Mouse (Mus musculus): ENCODE measurements at regions not wholly inside any gene's neighbourhood (a gene's known extent, or its start where the extent isn't known, plus 50 kb on each side); places are given as distances from the start of the nearest gene placed in this dataset.

GRCm38 (mm10) chr12:16140511-16141110, 323.9 kb upstream of the Trib2 start:
- Histone ChIP-seq H3K27me3 (replicated peaks; ENCODE audit: control insufficient read depth, insufficient read depth, low read length) (no peaks in the 10 kb centered on the region), H3K4me1 (ENCODE audit: control insufficient read depth, insufficient read depth, low read length) (no peaks in the 10 kb centered on the region), H3K9ac (ENCODE audit: low read length) (no peak overlapping the region), H3K9me3 (replicated peaks; ENCODE audit: control insufficient read depth, low read length) (no peaks in the 10 kb centered on the region), H3K27ac (ENCODE audit: low read depth, low read length) (no peak overlapping the region), H3K4me2 (ENCODE audit: low read length) (no peak overlapping the region), H3K4me3 (ENCODE audit: low read depth, low read length) (no peak overlapping the region), H3K36me3 (ENCODE audit: control insufficient read depth, insufficient read depth, low read length) (no peaks in the 10 kb centered on the region)
- WGBS, result 69% methylated on average over 5 of the region's 5 CpGs
- ATAC-seq (no peak), DNase-seq (ENCODE audit: low spot score) (no peak)

- no peak overlapping the region for H3K4me2 ChIP-seq (ENCODE audit: low read length)
- WGBS, result 63% methylated on average over 4 of the region's 4 CpGs
- ATAC-seq, result no peak
Measured at GRCm38 (mm10) chr12:16139152-16139551, 322.4 kb upstream of the Trib2 start.

GRCm38 (mm10) chr12:16137801-16138200, 321.1 kb upstream of the Trib2 start:
- Histone ChIP-seq H3K9me3 (replicated peaks; ENCODE audit: control insufficient read depth, low read length) (no peaks in the 10 kb centered on the region), H3K4me3 (ENCODE audit: low read depth, low read length) (no peak overlapping the region), H3K9ac (ENCODE audit: low read length) (no peak overlapping the region), H3K4me1 (ENCODE audit: control insufficient read depth, insufficient read depth, low read length) (no peaks in the 10 kb centered on the region), H3K27ac (ENCODE audit: low read depth, low read length) (no peak overlapping the region), H3K27me3 (replicated peaks; ENCODE audit: control insufficient read depth, insufficient read depth, low read length) (no peaks in the 10 kb centered on the region), H3K36me3 (ENCODE audit: control insufficient read depth, insufficient read depth, low read length) (no peaks in the 10 kb centered on the region), H3K4me2 (ENCODE audit: low read length) (no peak overlapping the region)
- 85% methylated on average over 3 of the region's 3 CpGs for WGBS
- DNase-seq (ENCODE audit: low spot score) (no peak), ATAC-seq (no peak)

More at GRCm38 (mm10) chr12:16139152-16139551, 322.4 kb upstream of the Trib2 start:
- Histone ChIP-seq H3K36me3 (ENCODE audit: control insufficient read depth, insufficient read depth, low read length) (no peaks in the 10 kb centered on the region), H3K9me3 (replicated peaks; ENCODE audit: control insufficient read depth, low read length) (no peaks in the 10 kb centered on the region), H3K4me3 (ENCODE audit: low read depth, low read length) (no peak overlapping the region), H3K27me3 (replicated peaks; ENCODE audit: control insufficient read depth, insufficient read depth, low read length) (no peaks in the 10 kb centered on the region), H3K9ac (ENCODE audit: low read length) (no peak overlapping the region), H3K27ac (ENCODE audit: low read depth, low read length) (no peak overlapping the region), H3K4me1 (ENCODE audit: control insufficient read depth, insufficient read depth, low read length) (no peaks in the 10 kb centered on the region)
- no peak for DNase-seq (ENCODE audit: low spot score)

- no peaks in the 10 kb centered on the region for H3K27me3 ChIP-seq (replicated peaks; ENCODE audit: control insufficient read depth, insufficient read depth, low read length)
- H3K9me3 ChIP-seq (replicated peaks; ENCODE audit: control insufficient read depth, low read length), result no peaks in the 10 kb centered on the region
- ATAC-seq (no peak), DNase-seq (ENCODE audit: low spot score) (no peak)
- H3K4me2 ChIP-seq (ENCODE audit: low read length), result no peak overlapping the region
- 19% methylated on average over 5 of the region's 5 CpGs for WGBS
- H3K36me3 ChIP-seq (ENCODE audit: control insufficient read depth, insufficient read depth, low read length), result no peaks in the 10 kb centered on the region
- H3K9ac ChIP-seq (ENCODE audit: low read length), result no peak overlapping the region
- no peaks in the 10 kb centered on the region for H3K4me1 ChIP-seq (ENCODE audit: control insufficient read depth, insufficient read depth, low read length)
- no peak overlapping the region for H3K27ac ChIP-seq (ENCODE audit: low read depth, low read length)
- no peak overlapping the region for H3K4me3 ChIP-seq (ENCODE audit: low read depth, low read length)
Measured at GRCm38 (mm10) chr12:16136214-16136671, 319.5 kb upstream of the Trib2 start.

GRCm38 (mm10) chr12:16135602-16136213, 319.0 kb upstream of the Trib2 start:
- DNase-seq (ENCODE audit: low spot score) (no peak), ATAC-seq (no peak)
- Histone ChIP-seq H3K27me3 (replicated peaks; ENCODE audit: control insufficient read depth, insufficient read depth, low read length) (no peaks in the 10 kb centered on the region), H3K9me3 (replicated peaks; ENCODE audit: control insufficient read depth, low read length) (no peaks in the 10 kb centered on the region), H3K36me3 (ENCODE audit: control insufficient read depth, insufficient read depth, low read length) (no peaks in the 10 kb centered on the region), H3K4me2 (ENCODE audit: low read length) (no peak overlapping the region), H3K4me3 (ENCODE audit: low read depth, low read length) (no peak overlapping the region), H3K4me1 (ENCODE audit: control insufficient read depth, insufficient read depth, low read length) (no peaks in the 10 kb centered on the region), H3K9ac (ENCODE audit: low read length) (no peak overlapping the region), H3K27ac (ENCODE audit: low read depth, low read length) (no peak overlapping the region)
- 20% methylated on average over 4 of the region's 4 CpGs for WGBS

GRCm38 (mm10) chr12:16134446-16134845, 317.7 kb upstream of the Trib2 start:
- Histone ChIP-seq H3K4me1 (ENCODE audit: control insufficient read depth, insufficient read depth, low read length) (no peaks in the 10 kb centered on the region), H3K4me3 (ENCODE audit: low read depth, low read length) (no peak overlapping the region), H3K27me3 (replicated peaks; ENCODE audit: control insufficient read depth, insufficient read depth, low read length) (no peaks in the 10 kb centered on the region), H3K4me2 (ENCODE audit: low read length) (no peak overlapping the region), H3K9ac (ENCODE audit: low read length) (no peak overlapping the region), H3K9me3 (replicated peaks; ENCODE audit: control insufficient read depth, low read length) (no peaks in the 10 kb centered on the region), H3K27ac (ENCODE audit: low read depth, low read length) (no peak overlapping the region), H3K36me3 (ENCODE audit: control insufficient read depth, insufficient read depth, low read length) (no peaks in the 10 kb centered on the region)
- WGBS, result 87% methylated on average over 3 of the region's 3 CpGs
- DNase-seq (ENCODE audit: low spot score), result no peak
- no peak for ATAC-seq

GRCm38 (mm10) chr12:16133253-16133652, 316.5 kb upstream of the Trib2 start:
- no peak overlapping the region for H3K27ac ChIP-seq (ENCODE audit: low read depth, low read length)
- no peak for ATAC-seq

GRCm38 (mm10) chr12:16131740-16132077, 315.0 kb upstream of the Trib2 start:
- ATAC-seq, result no peak
- Histone ChIP-seq H3K9ac (ENCODE audit: low read length) (no peak overlapping the region), H3K27me3 (replicated peaks; ENCODE audit: control insufficient read depth, insufficient read depth, low read length) (no peaks in the 10 kb centered on the region), H3K4me3 (ENCODE audit: low read depth, low read length) (no peak overlapping the region), H3K36me3 (ENCODE audit: control insufficient read depth, insufficient read depth, low read length) (no peaks in the 10 kb centered on the region), H3K27ac (ENCODE audit: low read depth, low read length) (no peak overlapping the region), H3K4me2 (ENCODE audit: low read length) (no peak overlapping the region), H3K4me1 (ENCODE audit: control insufficient read depth, insufficient read depth, low read length) (no peaks in the 10 kb centered on the region), H3K9me3 (replicated peaks; ENCODE audit: control insufficient read depth, low read length) (no peaks in the 10 kb centered on the region)
- no peak for DNase-seq (ENCODE audit: low spot score)
- WGBS, result 11% methylated on average over 1 of the region's 1 CpGs

More at GRCm38 (mm10) chr12:16133253-16133652, 316.5 kb upstream of the Trib2 start:
- no peaks in the 10 kb centered on the region for H3K36me3 ChIP-seq (ENCODE audit: control insufficient read depth, insufficient read depth, low read length)
- no peak overlapping the region for H3K4me3 ChIP-seq (ENCODE audit: low read depth, low read length)
- no peaks in the 10 kb centered on the region for H3K9me3 ChIP-seq (replicated peaks; ENCODE audit: control insufficient read depth, low read length)
- H3K9ac ChIP-seq (ENCODE audit: low read length), result no peak overlapping the region
- no peaks in the 10 kb centered on the region for H3K27me3 ChIP-seq (replicated peaks; ENCODE audit: control insufficient read depth, insufficient read depth, low read length)
- no peak for DNase-seq (ENCODE audit: low spot score)
- H3K4me2 ChIP-seq (ENCODE audit: low read length), result no peak overlapping the region
- WGBS, result 93% methylated on average over 3 of the region's 3 CpGs
- H3K4me1 ChIP-seq (ENCODE audit: control insufficient read depth, insufficient read depth, low read length), result no peaks in the 10 kb centered on the region

- H3K36me3 ChIP-seq (ENCODE audit: control insufficient read depth, insufficient read depth, low read length), result no peaks in the 10 kb centered on the region
- H3K4me1 ChIP-seq (ENCODE audit: control insufficient read depth, insufficient read depth, low read length), result no peaks in the 10 kb centered on the region
- no peak overlapping the region for H3K27ac ChIP-seq (ENCODE audit: low read depth, low read length)
- H3K27me3 ChIP-seq (replicated peaks; ENCODE audit: control insufficient read depth, insufficient read depth, low read length), result no peaks in the 10 kb centered on the region
- no peak overlapping the region for H3K4me2 ChIP-seq (ENCODE audit: low read length)
- ATAC-seq (no peak), DNase-seq (ENCODE audit: low spot score) (no peak)
- H3K9ac ChIP-seq (ENCODE audit: low read length), result no peak overlapping the region
- H3K9me3 ChIP-seq (replicated peaks; ENCODE audit: control insufficient read depth, low read length), result no peaks in the 10 kb centered on the region
- 60% methylated on average over 2 of the region's 2 CpGs for WGBS
- H3K4me3 ChIP-seq (ENCODE audit: low read depth, low read length), result no peak overlapping the region
Measured at GRCm38 (mm10) chr12:16131028-16131739, 314.5 kb upstream of the Trib2 start.

Measured in forebrain, embryonic 14.5 days (tissue).